Mouse (Mus musculus): ENCODE results near the gene Gpr152.

Gene Gpr152

GRCm38 (mm10) chr19:4150567-4151487 lies 11.2 kb downstream of the Gpr152 start:
- peak; percentile 25 for DNase-seq (ENCODE audit: low read depth, low spot score)

- no peak for DNase-seq (ENCODE audit: low read depth, low spot score)
Observed at GRCm38 (mm10) chr19:4151488-4151860, 11.9 kb downstream of the Gpr152 start.

- DNase-seq (ENCODE audit: low read depth, low spot score) = peak; percentile 29
Observed at GRCm38 (mm10) chr19:4151898-4152297, 12.3 kb downstream of the Gpr152 start.

- DNase-seq (ENCODE audit: low read depth, low spot score) = no peak
Observed at GRCm38 (mm10) chr19:4152445-4153231, 13.1 kb downstream of the Gpr152 start.

GRCm38 (mm10) chr19:4153232-4153654 lies 13.7 kb downstream of the Gpr152 start, which contains the start of gene Ptprcap:
Gene Ptprcap (plus strand): TSS chr19:4153604.
- DNase-seq (ENCODE audit: low read depth, low spot score) = no peak

GRCm38 (mm10) chr19:4154437-4155222 lies 15.0 kb downstream of the Gpr152 start:
- DNase-seq (ENCODE audit: low read depth, low spot score) = no peak

GRCm38 (mm10) chr19:4155223-4156072 lies 15.9 kb downstream of the Gpr152 start:
- no peak for DNase-seq (ENCODE audit: low read depth, low spot score)

- DNase-seq (ENCODE audit: low read depth, low spot score) = no peak
Observed at GRCm38 (mm10) chr19:4156073-4156579, 16.5 kb downstream of the Gpr152 start.

GRCm38 (mm10) chr19:4156771-4157170 lies 17.2 kb downstream of the Gpr152 start:
- no peak for DNase-seq (ENCODE audit: low read depth, low spot score)

GRCm38 (mm10) chr19:4159049-4159448 lies 19.5 kb downstream of the Gpr152 start:
- no peak for DNase-seq (ENCODE audit: low read depth, low spot score)

GRCm38 (mm10) chr19:4162646-4163542 lies 23.3 kb downstream of the Gpr152 start, which contains the start of gene Rps6kb2:
Gene Rps6kb2 (minus strand): TSS chr19:4163354.
- peak; percentile 97 for DNase-seq (ENCODE audit: low read depth, low spot score)

GRCm38 (mm10) chr19:4163543-4163887 lies 23.9 kb downstream of the Gpr152 start:
- DNase-seq (ENCODE audit: low read depth, low spot score) = no peak

- DNase-seq (ENCODE audit: low read depth, low spot score) = no peak
Observed at GRCm38 (mm10) chr19:4164100-4164499, 24.5 kb downstream of the Gpr152 start.

GRCm38 (mm10) chr19:4164721-4165120 lies 25.1 kb downstream of the Gpr152 start:
- DNase-seq (ENCODE audit: low read depth, low spot score) = no peak

- DNase-seq (ENCODE audit: low read depth, low spot score) = no peak
Observed at GRCm38 (mm10) chr19:4166678-4167476, 27.3 kb downstream of the Gpr152 start.

GRCm38 (mm10) chr19:4169378-4169784 lies 29.8 kb downstream of the Gpr152 start:
- DNase-seq (ENCODE audit: low read depth, low spot score) = peak; percentile 99

GRCm38 (mm10) chr19:4169810-4170209 lies 30.2 kb downstream of the Gpr152 start:
- DNase-seq (ENCODE audit: low read depth, low spot score) = no peak

- DNase-seq (ENCODE audit: low read depth, low spot score) = no peak
Observed at GRCm38 (mm10) chr19:4170723-4171392, 31.3 kb downstream of the Gpr152 start.
